Mouse (Mus musculus): ENCODE measurements around the gene Zfp408.

GRCm38 (mm10) chr2:91649152-91649551 lies 439 bp downstream of the Zfp408 start:
- TF ChIP-seq POLR2A (IDR thresholded peaks at IDR 0.05; ENCODE audit: borderline replicate concordance, insufficient read depth, low read length) = no peak
- no peak for TF ChIP-seq CTCF (IDR thresholded peaks at IDR 0.05; ENCODE audit: borderline replicate concordance, insufficient read depth, low read depth, low read length)
